Mouse (Mus musculus) right cerebral cortex, postnatal 25 days (tissue): ENCODE results near the gene Cmtm4.

Experiments used
- DNase-seq: peaks from one replicate; pipeline ENCODE4 v3.0.0; 2022

Cmtm4 gene

GRCm38 (mm10) chr8:104374269-104374668 lies 21.3 kb downstream of the Cmtm4 start:
- no peak for DNase-seq

GRCm38 (mm10) chr8:104373779-104374178 lies 21.8 kb downstream of the Cmtm4 start:
- no peak for DNase-seq

- DNase-seq = no peak
These were observed 24.5 kb downstream of the Cmtm4 start for GRCm38 (mm10) chr8:104371121-104371520.

GRCm38 (mm10) chr8:104370071-104370470 lies 25.5 kb downstream of the Cmtm4 start:
- no peak for DNase-seq

- no peak for DNase-seq
These were observed 26.0 kb downstream of the Cmtm4 start for GRCm38 (mm10) chr8:104369591-104369990.

- DNase-seq = no peak
These were observed 28.2 kb downstream of the Cmtm4 start for GRCm38 (mm10) chr8:104367398-104367797.

- DNase-seq = no peak
These were observed 29.9 kb downstream of the Cmtm4 start for GRCm38 (mm10) chr8:104365695-104366094.

GRCm38 (mm10) chr8:104359778-104360456 lies 35.7 kb downstream of the Cmtm4 start:
- DNase-seq = no peak

- no peak for DNase-seq
These were observed 37.0 kb downstream of the Cmtm4 start for GRCm38 (mm10) chr8:104358637-104359036.

GRCm38 (mm10) chr8:104354504-104354903 lies 41.1 kb downstream of the Cmtm4 start:
- no peak for DNase-seq

GRCm38 (mm10) chr8:104353186-104353585 lies 42.4 kb downstream of the Cmtm4 start:
- DNase-seq = no peak

- DNase-seq = no peak
These were observed 45.6 kb downstream of the Cmtm4 start for GRCm38 (mm10) chr8:104350047-104350446.

GRCm38 (mm10) chr8:104348971-104349370 lies 46.6 kb downstream of the Cmtm4 start:
- DNase-seq = no peak

- DNase-seq = no peak
These were observed 48.9 kb downstream of the Cmtm4 start for GRCm38 (mm10) chr8:104346706-104347105.

GRCm38 (mm10) chr8:104344622-104345021 lies 51.0 kb downstream of the Cmtm4 start:
- no peak for DNase-seq

GRCm38 (mm10) chr8:104343957-104344356 lies 51.6 kb downstream of the Cmtm4 start:
- peak; percentile 86 for DNase-seq

- DNase-seq = no peak
These were observed 53.2 kb downstream of the Cmtm4 start for GRCm38 (mm10) chr8:104342426-104342825.

GRCm38 (mm10) chr8:104341678-104342077 lies 53.9 kb downstream of the Cmtm4 start:
- no peak for DNase-seq

GRCm38 (mm10) chr8:104341106-104341561 lies 54.5 kb downstream of the Cmtm4 start:
- peak; percentile 17 for DNase-seq

- peak; percentile 66 for DNase-seq
These were observed 55.1 kb downstream of the Cmtm4 start for GRCm38 (mm10) chr8:104340233-104341105.

GRCm38 (mm10) chr8:104339983-104340232 lies 55.7 kb downstream of the Cmtm4 start:
- DNase-seq = no peak

- no peak for DNase-seq
These were observed 56.2 kb downstream of the Cmtm4 start, which contains the start of gene Cmtm3 for GRCm38 (mm10) chr8:104339229-104339982. TSS of gene Cmtm3 (plus strand) at chr8:104339410.

- no peak for DNase-seq
These were observed 57.7 kb downstream of the Cmtm4 start for GRCm38 (mm10) chr8:104337890-104338289.

GRCm38 (mm10) chr8:104336806-104337205 lies 58.8 kb downstream of the Cmtm4 start:
- DNase-seq = no peak
